In the genomic region with DNA sequence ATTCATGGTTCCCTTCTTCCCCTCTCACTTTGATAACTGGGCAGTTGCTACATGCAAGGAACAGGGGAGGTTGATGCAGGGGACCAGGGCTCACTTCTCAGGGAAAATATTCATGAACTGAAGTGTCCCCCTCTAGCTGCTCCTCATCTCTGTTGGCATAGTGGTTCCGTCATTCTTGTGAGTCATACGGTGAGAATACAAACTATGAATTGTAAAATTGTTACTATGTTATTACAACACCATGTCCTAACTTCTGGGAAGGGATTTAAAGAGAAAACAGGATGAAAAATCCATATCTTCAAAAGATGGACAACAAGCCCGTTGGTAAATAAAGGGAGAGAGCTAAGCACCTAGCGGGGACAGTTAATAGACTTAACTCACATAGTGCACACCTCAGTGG, we compare ENCODE assay signal across 25 mouse cellular contexts. TPM values are rescaled to one million over a fixed set of nuclear protein-coding genes. Genes with fewer than 3 reads are reported as not detected.
A peak's percentile ranks its signal among the peaks of the same experiment; 100 is the strongest.
DNase-seq lines count a peak whose midpoint lies in the region; ATAC-seq and TF ChIP-seq lines count a peak whose summit lies in the region.
"Had no signal": no experiment of that assay in that cellular context is flagged by ENCODE, and none has a peak within 500 bp of the region (broad histone marks: within the 10 kb centered on the region; RNA-seq: fewer than 3 reads in every experiment).

A gene (minus strand): TSS at position 101 of the 400 bp plus-strand sequence.

- intact Hi-C loops in left cerebral cortex, postnatal 36 days (cut with DNase I) = no loop called here

- peak within 1 kb of the TSS; percentile 59 for H3K4me3 ChIP-seq in liver, adult 2 months (ENCODE audit: insufficient read depth, low read depth, low read length)
- peak within 1 kb of the TSS; percentile 38 for H3K4me3 ChIP-seq in liver, embryonic 16.5 days (ENCODE audit: low read depth, low read length)
- H3K4me3 ChIP-seq: embryonic facial prominence, embryonic 12.5 days; layer of hippocampus, adult 2 months; midbrain, embryonic 13.5 days; neural tube, embryonic 13.5 days had no signal

- TF ChIP-seq POLR2A in liver, adult 2 months (IDR thresholded peaks at IDR 0.05; ENCODE audit: extremely low read depth, insufficient read depth, low read length) = no peak

- peaks cover 5% of the 10 kb centered on the region; the same call in 1 of the 2 replicates for H3K36me3 ChIP-seq in liver, adult 2 months (ENCODE audit: control insufficient read depth, insufficient read depth, low read length)
- H3K36me3 ChIP-seq in liver, embryonic 16.5 days (ENCODE audit: control insufficient read depth, insufficient read depth) = no peaks in the 10 kb centered on the region
- H3K36me3 ChIP-seq: embryonic facial prominence, embryonic 12.5 days; midbrain, embryonic 13.5 days; neural tube, embryonic 13.5 days had no signal

- no peaks in the 10 kb centered on the region for H3K27me3 ChIP-seq in liver, adult 2 months (ENCODE audit: control insufficient read depth, insufficient read depth, low read length)
- no peaks in the 10 kb centered on the region for H3K27me3 ChIP-seq in liver, embryonic 16.5 days (ENCODE audit: control insufficient read depth, insufficient read depth, low read depth, low read length)
- H3K27me3 ChIP-seq: CH12.LX; embryonic facial prominence, embryonic 12.5 days; midbrain, embryonic 13.5 days; neural tube, embryonic 13.5 days had no signal

- DNase-seq in adrenal gland, postnatal 14 days = no peak
- DNase-seq in adrenal gland, adult 2 months = no peak
- DNase-seq in liver, adult 2 months (ENCODE audit: extremely low read depth, low read depth, low spot score) = no peak
- DNase-seq in liver (no peak), NIH3T3 (ENCODE audit: low read depth) (peak; percentile 32)
- DNase-seq in frontal cortex, postnatal 25 days (ENCODE audit: low spot score in 2 of 2) = no peak
- DNase-seq in left cerebral cortex, postnatal 36 days (ENCODE audit: low spot score in 2 of 2) = no peak
- DNase-seq: cerebellum, adult 11 months; cerebellum, postnatal 10 days; forebrain, postnatal 0 days; heart, postnatal 36 days; kidney, postnatal 10 days; layer of hippocampus, postnatal 36 days; thymus, postnatal 14 days had no signal

- no peaks in the 10 kb centered on the region for H3K9me3 ChIP-seq in liver, embryonic 16.5 days (replicated peaks; ENCODE audit: control insufficient read depth, low read length)
- H3K9me3 ChIP-seq: embryonic facial prominence, embryonic 12.5 days; midbrain, embryonic 13.5 days; neural tube, embryonic 13.5 days had no signal

- no peak for ATAC-seq in liver, embryonic 16.5 days (ENCODE audit: low read depth)
- ATAC-seq: forebrain, postnatal 0 days; hindbrain, embryonic 16.5 days; intestine, postnatal 0 days; midbrain, embryonic 13.5 days had no signal

- peak within 1 kb of the TSS; percentile 92 for H3K27ac ChIP-seq in liver, adult 2 months (replicated peaks; ENCODE audit: insufficient read depth, low read depth, low read length)
- peak within 1 kb of the TSS; percentile 58 for H3K27ac ChIP-seq in liver, embryonic 16.5 days (ENCODE audit: low read length)
- H3K27ac ChIP-seq: embryonic facial prominence, embryonic 12.5 days; layer of hippocampus, adult 2 months; midbrain, embryonic 13.5 days; neural tube, embryonic 13.5 days had no signal

- H3K4me1 ChIP-seq in liver, adult 2 months (ENCODE audit: control insufficient read depth, insufficient read depth, low read length) = peaks cover 25% of the 10 kb centered on the region
- no peaks in the 10 kb centered on the region; the same call in 1 of the 2 replicates for H3K4me1 ChIP-seq in liver, embryonic 16.5 days (ENCODE audit: control insufficient read depth, low read depth, low read length)
- H3K4me1 ChIP-seq: embryonic facial prominence, embryonic 12.5 days; midbrain, embryonic 13.5 days; neural tube, embryonic 13.5 days had no signal

- WGBS in liver, adult 2 months = 25% methylated on average over 4 of the region's 4 CpGs
- 66% methylated on average over 4 of the region's 4 CpGs for WGBS in liver, embryonic 16.5 days (ENCODE audit: insufficient replicate concordance)

- TF ChIP-seq CTCF in liver, adult 2 months (IDR thresholded peaks at IDR 0.05; ENCODE audit: low read depth, low read length) = no peak

- H3K4me2 ChIP-seq in liver, embryonic 16.5 days (ENCODE audit: low read depth, low read length) = no peak within 1 kb of the TSS
- H3K4me2 ChIP-seq: embryonic facial prominence, embryonic 12.5 days; midbrain, embryonic 13.5 days; neural tube, embryonic 13.5 days had no signal

- H3K9ac ChIP-seq in liver, adult 2 months (ENCODE audit: low read depth, low read length) = peak within 1 kb of the TSS; percentile 62
- H3K9ac ChIP-seq in liver, embryonic 16.5 days (ENCODE audit: low read depth, low read length) = no peak within 1 kb of the TSS
- H3K9ac ChIP-seq: embryonic facial prominence, embryonic 12.5 days; forebrain, postnatal 0 days; midbrain, embryonic 13.5 days; neural tube, embryonic 13.5 days had no signal

- H3K79me2 ChIP-seq in liver, adult 2 months (ENCODE audit: control insufficient read depth, insufficient read depth, low read length) = no peaks in the 10 kb centered on the region; the same call in 1 of the 2 replicates

RNA-seq across cellular contexts. Expression of the gene that starts here (rescaled TPM):
- total RNA-seq in adrenal gland, postnatal 14 days (2021) = 14.6 and 184 TPM in 2 replicates
- total RNA-seq in adrenal gland, adult 2 months (2021) = 10 to 100 TPM in 1 of 2 experiments, 1 to 10 TPM in 1; 7.7 to 10.0 TPM
- polyA plus RNA-seq in adrenal gland, adult 2 months (2012; rRNA removed) = 3.2 and 3.9 TPM in 2 replicates
- 677 and 1,125 TPM in 2 replicates for total RNA-seq in liver, adult 2 months (2014; rRNA removed)
- 409 and 422 TPM in 2 replicates for polyA plus RNA-seq in liver, adult 2 months (2012; rRNA removed)
- polyA plus RNA-seq in liver, embryonic 16.5 days (2015; fragmentation: Nextera tagmentation; extraction: Ambion mirVana) = 405 and 429 TPM in 2 replicates
- total RNA-seq in left cerebral cortex, postnatal 36 days (2021) = 1 to 10 TPM; 1.9 to 3.6 TPM
- total RNA-seq: CH12.LX; granulocyte monocyte progenitor cell, adult 5-6 weeks; megakaryocyte progenitor cell, adult 5-6 weeks; MEL had no signal

Comparison
In these comparisons a context has a peak if more than half of its experiments do, and no peak if none do; other contexts are left out.
1. RNA of the gene that starts here (polyA plus RNA-seq): 405 to 429 TPM in liver, embryonic 16.5 days and 409 to 422 TPM in liver, adult 2 months; 3.2 to 3.9 TPM in adrenal gland, adult 2 months; every median in the first group is over 10 times any median in the second.